Comparison of ENCODE assay signal across 9 mouse cellular contexts in genomic region chr12:109595753-109596152, GRCm38 (mm10). TPM values are rescaled to one million over a fixed set of nuclear protein-coding genes. Genes with fewer than 3 reads are reported as not detected.
DNase-seq lines count a peak whose midpoint lies in the region; ATAC-seq and TF ChIP-seq lines count a peak whose summit lies in the region.
"Had no signal": no experiment of that assay in that cellular context is flagged by ENCODE, and none has a peak within 500 bp of the region (broad histone marks: within the 10 kb centered on the region; RNA-seq: fewer than 3 reads in every experiment).

No protein-coding gene starts in this region.

- intact Hi-C loops in gastrocnemius, adult 2 months (cut with DNase I), result no loop called here

- no peaks in the 10 kb centered on the region for H3K4me1 ChIP-seq in forebrain, embryonic 12.5 days
- 0 out of 2 replicates have a peak, but pooled peaks cover 2% of the 10 kb centered on the region for H3K4me1 ChIP-seq in forebrain, embryonic 11.5 days (replicated peaks; ENCODE audit: control insufficient read depth, insufficient read depth, low read length)
- no peaks in the 10 kb centered on the region for H3K4me1 ChIP-seq in brown adipose tissue, adult 24 weeks (ENCODE audit: control insufficient read depth, insufficient read depth, insufficient read length, low read length)
- peaks cover 9% of the 10 kb centered on the region for H3K4me1 ChIP-seq in olfactory bulb, adult 2 months (ENCODE audit: control insufficient read depth, insufficient read depth, low read length)
- H3K4me1 ChIP-seq in midbrain, embryonic 15.5 days, result 0 out of 2 replicates have a peak, but pooled peaks cover 2% of the 10 kb centered on the region

- no peak for TF ChIP-seq CTCF in gastrocnemius, adult 2 months (IDR thresholded peaks at IDR 0.05)
- no peak for TF ChIP-seq CTCF in olfactory bulb, adult 2 months (IDR thresholded peaks at IDR 0.05; ENCODE audit: insufficient read depth, low read depth, low read length)

- H3K27me3 ChIP-seq in forebrain, embryonic 12.5 days, result no peaks in the 10 kb centered on the region
- H3K27me3 ChIP-seq in forebrain, embryonic 11.5 days (ENCODE audit: control insufficient read depth, insufficient read depth, low read length), result no peaks in the 10 kb centered on the region
- H3K27me3 ChIP-seq in midbrain, embryonic 15.5 days (replicated peaks), result no peaks in the 10 kb centered on the region

- no peak overlapping the region for H3K4me2 ChIP-seq in forebrain, embryonic 12.5 days
- no peak overlapping the region for H3K4me2 ChIP-seq in forebrain, embryonic 11.5 days (ENCODE audit: low read depth, low read length, severe bottlenecking)
- no peak overlapping the region for H3K4me2 ChIP-seq in midbrain, embryonic 15.5 days

- no peak for ATAC-seq in forebrain, embryonic 12.5 days (ENCODE audit: low FRiP score)
- no peak for ATAC-seq in forebrain, embryonic 11.5 days (replicated peaks; ENCODE audit: low FRiP score)
- ATAC-seq in midbrain, embryonic 15.5 days (replicated peaks), result no peak

- H3K4me3 ChIP-seq in forebrain, embryonic 12.5 days (replicated peaks), result no peak overlapping the region
- no peak overlapping the region for H3K4me3 ChIP-seq in forebrain, embryonic 11.5 days (ENCODE audit: low read depth, low read length)
- peak overlapping the region; percentile 25 for H3K4me3 ChIP-seq in brown adipose tissue, adult 24 weeks (ENCODE audit: insufficient read depth, low read depth, low read length)
- H3K4me3 ChIP-seq in gastrocnemius, adult 2 months, result peak overlapping the region; percentile 26
- no peak overlapping the region for H3K4me3 ChIP-seq in olfactory bulb, adult 2 months (ENCODE audit: insufficient read depth, low read depth, low read length)
- H3K4me3 ChIP-seq in midbrain, embryonic 15.5 days, result no peak overlapping the region
- H3K4me3 ChIP-seq: myocyte had no signal

- H3K9me3 ChIP-seq in forebrain, embryonic 12.5 days, result no peaks in the 10 kb centered on the region
- H3K9me3 ChIP-seq in forebrain, embryonic 11.5 days (ENCODE audit: control insufficient read depth, low read length), result no peaks in the 10 kb centered on the region
- H3K9me3 ChIP-seq in midbrain, embryonic 15.5 days, result no peaks in the 10 kb centered on the region

- 82% methylated on average over 6 of the region's 6 CpGs for WGBS in forebrain, embryonic 12.5 days
- 88% methylated on average over 6 of the region's 6 CpGs for WGBS in forebrain, embryonic 11.5 days
- 30% methylated on average over 6 of the region's 6 CpGs for WGBS in olfactory bulb, adult 2 months
- WGBS in midbrain, embryonic 15.5 days, result 80% methylated on average over 6 of the region's 6 CpGs

- TF ChIP-seq POLR2A in olfactory bulb, adult 2 months (IDR thresholded peaks at IDR 0.05; ENCODE audit: insufficient read depth, low read depth, low read length), result no peak

- H3K9ac ChIP-seq in forebrain, embryonic 12.5 days, result no peak overlapping the region
- H3K9ac ChIP-seq in forebrain, embryonic 11.5 days (ENCODE audit: low read length), result no peak overlapping the region
- H3K9ac ChIP-seq in midbrain, embryonic 15.5 days, result no peak overlapping the region

- no peak for DNase-seq in forebrain, embryonic 11.5 days (ENCODE audit: low spot score)
- peak; percentile 74 for DNase-seq in gastrocnemius, adult 2 months
- DNase-seq in kidney, adult 9 months, result peak; percentile 4
- DNase-seq in embryo, embryonic 10 days (ENCODE audit: low spot score), result no peak

- peak overlapping the region; percentile 56 for H3K27ac ChIP-seq in forebrain, embryonic 12.5 days
- H3K27ac ChIP-seq in forebrain, embryonic 11.5 days (ENCODE audit: low read depth, low read length), result no peak overlapping the region
- H3K27ac ChIP-seq in brown adipose tissue, adult 24 weeks (replicated peaks; ENCODE audit: low read depth, low read length), result no peak overlapping the region
- no peak overlapping the region for H3K27ac ChIP-seq in gastrocnemius, adult 2 months
- 0 out of 2 replicates have a peak overlapping the region, but pooled peaks have one; percentile 20 for H3K27ac ChIP-seq in olfactory bulb, adult 2 months (ENCODE audit: insufficient read depth, low read depth, low read length)
- no peak overlapping the region for H3K27ac ChIP-seq in midbrain, embryonic 15.5 days

- H3K36me3 ChIP-seq in forebrain, embryonic 12.5 days (replicated peaks), result peaks cover 46% of the 10 kb centered on the region
- peaks cover 10% of the 10 kb centered on the region; the same call in 1 of the 2 replicates for H3K36me3 ChIP-seq in forebrain, embryonic 11.5 days (ENCODE audit: control insufficient read depth, insufficient read depth, low read length)
- peaks cover 18% of the 10 kb centered on the region; the same call in 1 of the 2 replicates for H3K36me3 ChIP-seq in midbrain, embryonic 15.5 days (replicated peaks)

RNA-seq across cellular contexts. Expression of gene Rtl1, which starts 4.4 kb away (rescaled TPM):
- 1.4 and 1.6 TPM in 2 replicates for polyA plus RNA-seq in forebrain, embryonic 12.5 days (2016; fragmentation: Nextera tagmentation; extraction: Ambion mirVana)
- polyA plus RNA-seq in forebrain, embryonic 11.5 days (2014; fragmentation: Nextera tagmentation; extraction: Ambion mirVana), result 0.97 and 1.2 TPM in 2 replicates
- not detected in 2 replicates for polyA plus RNA-seq in brown adipose tissue, adult 24 weeks (2012; ENCODE audit: insufficient read depth, insufficient read length, missing spikeins)
- total RNA-seq in gastrocnemius, adult 2 months (2021), result not detected
- not detected in 2 replicates for polyA plus RNA-seq in olfactory bulb, adult 2 months (2012; ENCODE audit: insufficient read depth, insufficient read length, low replicate concordance, missing spikeins)
- polyA plus RNA-seq in midbrain, embryonic 15.5 days (2015; fragmentation: Nextera tagmentation; extraction: Ambion mirVana), result 1.7 and 2.7 TPM in 2 replicates
- polyA plus RNA-seq: myocyte had no signal

Comparison
In these comparisons a context has a peak if more than half of its experiments do, and no peak if none do; other contexts are left out.
1. H3K27ac ChIP-seq: peak in forebrain, embryonic 12.5 days (single experiment) and olfactory bulb, adult 2 months (single experiment); none in forebrain, embryonic 11.5 days (single experiment), brown adipose tissue, adult 24 weeks (single experiment), gastrocnemius, adult 2 months (single experiment) and midbrain, embryonic 15.5 days (single experiment).
2. H3K4me3 ChIP-seq: peak in brown adipose tissue, adult 24 weeks (single experiment) and gastrocnemius, adult 2 months (single experiment); none in forebrain, embryonic 12.5 days (single experiment), forebrain, embryonic 11.5 days (single experiment), olfactory bulb, adult 2 months (single experiment) and midbrain, embryonic 15.5 days (single experiment).
3. DNase-seq: peak in gastrocnemius, adult 2 months (single experiment) and kidney, adult 9 months (single experiment); none in forebrain, embryonic 11.5 days (single experiment) and embryo, embryonic 10 days (single experiment).